Mouse (Mus musculus) embryonic fibroblast, embryonic 13.5 days (primary cell): Measurements from ENCODE around the gene Flt1.

Experiments
- CTCF ChIP-seq: IDR thresholded peaks from 2 replicates; pipeline ENCODE4 v1.5.1; 2011; ENCODE audit warnings: mild to moderate bottlenecking, control low read depth, low read length, moderate library complexity, borderline replicate concordance; ENCODE audit not compliant: insufficient read depth
- POLR2A ChIP-seq: IDR thresholded peaks from 2 replicates; pipeline ENCODE4 v1.6.1; 2011; ENCODE audit warnings: low read depth, mild to moderate bottlenecking, control low read depth, low read length, moderate library complexity

GRCm38 (mm10) chr5:147651233-147651632 lies 74.6 kb downstream of the Flt1 start:
- no peak for TF ChIP-seq CTCF
- no peak for TF ChIP-seq POLR2A
